Mouse (Mus musculus) forebrain, embryonic 10.5 days (tissue): ENCODE data around the gene Golph3l. TPM values are rescaled to one million over a fixed set of nuclear protein-coding genes. Genes with fewer than 3 reads are reported as not detected.
"Not testable (repeated sequence)": the region's sequence is repeated elsewhere in the genome, so short reads cannot be mapped to it uniquely, and the experiment has no call there.

Experiments
- DNase-seq: peaks from one replicate; pipeline ENCODE4 v3.0.0-alpha.2; 2017; ENCODE audit warnings: low spot score; ENCODE audit errors: extremely low spot score
- H3K27ac ChIP-seq: fragments of 300-500 bp; sonication (generic); 2 replicates; pipeline ENCODE4 v1.5.1; 2016; ENCODE audit warnings: mild to moderate bottlenecking
- H3K27me3 ChIP-seq: fragments of 300-500 bp; sonication (generic); 2 replicates; pipeline ENCODE4 v1.6.1; 2016; ENCODE audit warnings: mild to moderate bottlenecking; ENCODE audit not compliant: poor library complexity, severe bottlenecking
- H3K36me3 ChIP-seq: fragments of 300-500 bp; sonication (generic); replicated peaks from 2 replicates; pipeline ENCODE4 v1.6.1; 2016; ENCODE audit warnings: mild to moderate bottlenecking, moderate library complexity
- H3K4me1 ChIP-seq: fragments of 300-500 bp; sonication (generic); 2 replicates; pipeline ENCODE4 v1.6.1; 2016
- H3K4me3 ChIP-seq: fragments of 300-500 bp; sonication (generic); 2 replicates; pipeline ENCODE4 v1.5.1; 2016; ENCODE audit warnings: mild to moderate bottlenecking, moderate library complexity
- H3K9me3 ChIP-seq: fragments of 300-500 bp; sonication (generic); 2 replicates; pipeline ENCODE4 v1.6.1; 2016; ENCODE audit warnings: mild to moderate bottlenecking, moderate library complexity
- WGBS: fragments of 180-500 bp; shearing (Covaris S2); methylation state at CpG from one replicate; pipeline ENCODE4 v1.1.7; 2016; 5-methylcytosine and 5-hydroxymethylcytosine counted together
- polyA plus RNA-seq: library from polyadenylated mRNA; unstranded; fragments of >200 nt; fragmentation: Nextera tagmentation; extraction: Ambion mirVana; gene quantifications from 2 replicates; pipeline ENCODE4 v1.2.1, GENCODE M21; 2016

Gene Golph3l
- polyA plus RNA-seq, 1 experiment from 2014 or later, result 29.6 TPM

DNA sequence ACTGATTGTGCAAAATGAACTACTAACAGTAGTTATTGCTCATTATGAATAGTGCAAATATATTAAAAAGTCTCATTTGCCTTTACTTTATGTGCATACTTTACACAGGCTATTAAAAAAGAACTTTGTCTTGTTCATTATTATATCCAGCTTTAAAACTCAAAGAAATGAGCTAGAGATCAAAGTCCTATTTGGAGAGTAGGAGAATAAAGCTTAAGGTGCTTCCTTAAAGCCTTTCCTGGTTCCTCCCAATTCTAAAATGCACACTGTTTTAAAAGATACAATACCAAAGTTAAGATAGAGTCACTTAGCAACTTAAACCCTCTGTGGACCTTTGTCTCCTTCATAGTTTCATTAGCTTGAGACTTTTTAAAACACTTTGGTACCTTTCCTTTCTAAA, 10.0 kb downstream of the Golph3l start:
- DNase-seq, result no peak

DNA sequence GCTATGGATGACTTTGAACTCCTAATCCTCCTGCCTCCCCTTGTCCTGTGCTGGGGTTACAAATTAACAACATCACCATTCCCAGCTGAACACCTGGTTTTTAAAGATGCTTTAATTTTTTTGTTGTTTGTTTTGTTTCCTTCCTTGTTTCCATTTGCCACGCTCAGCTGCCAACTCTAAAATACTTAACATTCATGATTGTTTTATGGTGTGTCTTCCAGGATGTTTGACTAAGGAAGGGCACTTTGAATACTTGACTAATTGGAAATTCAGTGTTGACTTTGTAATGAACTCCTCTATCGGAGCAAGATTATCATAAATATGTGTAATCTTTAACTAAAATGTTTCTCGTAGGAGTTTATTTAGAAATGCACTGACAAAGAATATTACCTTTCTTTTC, 12.6 kb downstream of the Golph3l start:
- H3K27me3 ChIP-seq, result no peaks in the 10 kb centered on the region
- no peak overlapping the region for H3K4me3 ChIP-seq
- H3K4me1 ChIP-seq, result no peaks in the 10 kb centered on the region
- no peak for DNase-seq
- 95% methylated on average over 3 of the region's 3 CpGs for WGBS
- no peak overlapping the region for H3K27ac ChIP-seq
- H3K36me3 ChIP-seq, result peaks cover 38% of the 10 kb centered on the region
- H3K9me3 ChIP-seq, result no peaks in the 10 kb centered on the region

More for the DNA sequence above, 10.0 kb downstream of the Golph3l start:
- H3K27me3 ChIP-seq, result no peaks in the 10 kb centered on the region
- no peaks in the 10 kb centered on the region for H3K9me3 ChIP-seq
- H3K36me3 ChIP-seq, result peaks cover 54% of the 10 kb centered on the region
- H3K27ac ChIP-seq, result no peak overlapping the region
- H3K4me3 ChIP-seq, result no peak overlapping the region
- no peaks in the 10 kb centered on the region for H3K4me1 ChIP-seq

DNA sequence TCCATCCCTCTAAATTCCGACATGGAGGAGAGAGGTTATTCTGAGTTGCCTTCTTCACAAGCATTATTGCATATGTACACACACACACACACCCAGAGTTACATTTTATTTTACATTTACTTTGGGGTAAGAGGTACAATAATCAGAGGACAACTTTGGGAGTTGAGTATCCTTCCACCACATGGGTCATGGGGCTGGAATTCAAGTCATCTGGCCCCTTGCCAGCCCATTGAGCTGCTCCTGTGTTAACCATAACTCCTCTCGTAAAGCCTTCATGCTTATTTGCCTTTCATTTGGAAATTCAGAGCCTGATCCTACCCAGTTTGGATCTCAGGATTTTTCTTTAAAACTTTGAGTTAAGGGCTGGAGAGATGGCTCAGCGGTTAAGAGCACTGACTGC, 17.4 kb downstream of the Golph3l start:
- Histone ChIP-seq H3K36me3 (peaks cover 38% of the 10 kb centered on the region), H3K4me1 (no peaks in the 10 kb centered on the region), H3K4me3 (no peak overlapping the region), H3K27me3 (no peaks in the 10 kb centered on the region), H3K27ac (no peak overlapping the region), H3K9me3 (no peaks in the 10 kb centered on the region)
- WGBS, result 92% methylated on average over 3 of the region's 3 CpGs
- DNase-seq, result no peak

DNA sequence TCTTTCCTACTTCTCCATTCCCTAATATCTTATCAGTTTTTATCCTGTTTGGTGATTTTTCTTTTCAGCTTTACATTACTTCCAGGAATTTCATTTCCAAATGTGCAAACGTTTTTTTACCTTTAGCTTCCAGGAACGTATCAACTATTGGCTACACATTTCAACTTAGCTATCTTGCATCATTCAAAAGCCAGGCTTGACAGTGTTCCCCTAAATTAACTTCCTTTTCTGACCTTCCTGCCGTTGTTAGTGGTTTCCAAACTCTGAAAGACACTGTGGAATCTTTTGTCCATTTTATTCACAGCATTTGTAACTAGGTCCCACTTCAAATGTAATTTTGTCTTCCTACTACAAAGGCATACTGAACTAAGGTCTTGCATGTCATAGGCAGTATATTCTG, 20.5 kb downstream of the Golph3l start:
- H3K4me1 ChIP-seq, result no peaks in the 10 kb centered on the region
- no peak for DNase-seq
- no peaks in the 10 kb centered on the region for H3K9me3 ChIP-seq
- no peak overlapping the region for H3K4me3 ChIP-seq
- no peak overlapping the region for H3K27ac ChIP-seq
- peaks cover 39% of the 10 kb centered on the region for H3K36me3 ChIP-seq
- WGBS, result 78% methylated on average over 3 of the region's 3 CpGs
- H3K27me3 ChIP-seq, result no peaks in the 10 kb centered on the region

DNA sequence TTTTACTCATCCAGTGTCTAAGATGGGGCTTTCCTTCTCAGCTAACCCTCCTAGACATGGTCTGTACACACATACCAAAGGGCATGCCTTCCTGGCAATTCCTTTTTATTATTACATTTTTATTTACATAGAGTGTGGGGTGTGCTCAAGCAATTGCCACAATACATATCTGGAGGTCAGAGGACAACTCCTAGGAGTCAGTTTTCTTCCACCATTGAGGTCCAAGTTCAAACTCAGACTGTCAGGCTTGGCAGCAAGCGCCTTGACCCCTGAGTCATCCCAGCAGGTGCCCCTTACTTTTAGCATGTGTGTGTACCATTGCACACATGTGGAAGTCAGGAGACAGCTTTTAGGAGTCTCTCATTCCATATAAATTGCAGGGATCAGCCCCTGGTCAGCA, 25.3 kb downstream of the Golph3l start:
- H3K4me1 ChIP-seq, result no peaks in the 10 kb centered on the region
- H3K9me3 ChIP-seq, result no peaks in the 10 kb centered on the region
- H3K4me3 ChIP-seq, result no peak overlapping the region
- WGBS, result 95% methylated on average over 1 of the region's 1 CpGs
- no peak for DNase-seq
- peaks cover 55% of the 10 kb centered on the region for H3K36me3 ChIP-seq
- no peak overlapping the region for H3K27ac ChIP-seq
- no peaks in the 10 kb centered on the region for H3K27me3 ChIP-seq

DNA sequence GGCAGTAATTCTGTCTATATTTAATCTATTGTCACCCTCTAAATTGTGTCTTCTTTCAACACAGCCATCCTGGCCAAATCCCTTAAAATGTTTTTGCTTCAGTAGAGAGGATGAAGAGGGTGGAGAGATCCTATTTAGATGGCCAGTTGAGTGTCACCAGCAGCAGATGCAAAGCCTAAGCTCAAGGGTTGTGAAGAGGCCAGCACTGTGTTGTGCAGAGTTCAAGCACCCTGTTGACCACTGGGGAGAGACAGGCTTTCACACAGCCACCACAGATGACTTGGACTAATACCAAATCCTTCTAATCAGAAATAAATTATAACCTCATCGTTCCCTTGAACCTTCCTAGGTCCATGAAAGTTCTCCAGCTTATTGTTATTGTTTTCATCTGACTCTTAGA, 29.8 kb downstream of the Golph3l start:
- 93% methylated on average over 1 of the region's 1 CpGs for WGBS
- Histone ChIP-seq H3K4me1 (peaks cover 3% of the 10 kb centered on the region), H3K36me3 (peaks cover 55% of the 10 kb centered on the region), H3K27ac (no peak overlapping the region), H3K27me3 (no peaks in the 10 kb centered on the region), H3K9me3 (no peaks in the 10 kb centered on the region), H3K4me3 (no peak overlapping the region)
- no peak for DNase-seq

DNA sequence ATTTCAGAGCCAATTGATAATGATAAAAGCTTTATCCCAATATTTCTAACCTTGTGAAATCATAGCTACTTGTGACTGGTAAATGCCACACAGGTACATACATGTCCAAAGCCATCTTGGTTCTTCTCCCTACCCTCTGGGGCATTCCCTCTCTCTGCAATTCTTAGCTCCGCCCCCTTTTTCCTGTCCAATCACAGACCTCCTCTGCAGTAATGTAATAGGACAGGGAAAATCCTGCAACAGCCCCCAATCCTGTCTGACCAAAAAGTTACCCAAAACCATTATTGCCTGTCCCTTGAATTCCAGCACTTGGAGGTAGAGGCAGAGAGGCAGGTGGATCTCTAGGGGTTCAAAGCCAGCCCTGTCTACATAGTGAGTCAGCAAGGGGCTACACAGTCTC, 32.5 kb downstream of the Golph3l start:
- Histone ChIP-seq H3K27me3 (no peaks in the 10 kb centered on the region), H3K36me3 (peaks cover 43% of the 10 kb centered on the region), H3K9me3 (no peaks in the 10 kb centered on the region), H3K27ac (no peak overlapping the region), H3K4me3 (no peak overlapping the region), H3K4me1 (peaks cover 21% of the 10 kb centered on the region)
- no peak for DNase-seq
- 79% methylated on average over 1 of the region's 1 CpGs for WGBS

DNA sequence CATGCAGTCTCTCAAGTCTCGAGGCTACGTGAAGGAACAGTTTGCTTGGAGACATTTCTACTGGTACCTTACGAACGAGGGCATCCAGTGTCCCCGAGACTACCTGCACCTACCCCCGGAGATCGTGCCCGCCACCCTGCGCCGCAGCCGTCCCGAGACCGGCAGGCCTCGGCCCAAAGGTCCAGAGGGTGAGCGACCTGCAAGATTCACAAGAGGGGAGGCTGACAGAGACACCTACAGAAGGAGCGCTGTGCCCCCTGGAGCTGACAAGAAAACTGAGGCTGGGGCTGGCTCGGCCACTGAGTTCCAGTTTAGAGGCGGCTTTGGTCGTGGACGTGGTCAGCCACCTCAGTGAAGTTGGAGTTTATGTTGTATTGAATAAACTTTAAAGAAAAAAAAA, 33.7 kb downstream of the Golph3l start:
- H3K4me3 ChIP-seq, H3K9me3 ChIP-seq, H3K27ac ChIP-seq, DNase-seq, H3K27me3 ChIP-seq: not testable (repeated sequence)
- 94% methylated on average over 20 of the region's 20 CpGs for WGBS
- Histone ChIP-seq H3K36me3 (peaks cover 41% of the 10 kb centered on the region), H3K4me1 (peaks cover 27% of the 10 kb centered on the region)

DNA sequence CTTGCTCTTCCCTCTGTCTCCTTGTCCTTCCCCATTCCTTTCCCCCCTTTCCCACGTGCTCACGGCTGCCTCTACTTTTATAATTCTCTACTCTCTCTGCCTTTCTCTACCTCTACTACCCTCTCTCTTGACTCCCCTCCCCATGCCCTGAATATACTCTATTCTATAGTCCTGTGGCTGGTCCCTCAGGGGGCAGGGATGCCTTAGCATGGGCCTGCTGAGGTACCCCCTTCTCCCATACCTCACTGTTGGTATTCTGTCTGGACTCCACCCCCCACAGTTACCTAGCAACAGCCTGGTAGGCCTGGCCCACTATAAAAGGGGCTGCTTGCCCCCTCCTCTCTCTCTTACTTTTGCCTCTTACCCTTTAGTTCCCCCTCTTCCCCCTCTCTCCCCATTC, 34.8 kb downstream of the Golph3l start:
- Histone ChIP-seq H3K36me3 (peaks cover 41% of the 10 kb centered on the region), H3K9me3 (no peaks in the 10 kb centered on the region), H3K27me3 (no peaks in the 10 kb centered on the region), H3K27ac (peak overlapping the region; percentile 94), H3K4me3 (peak overlapping the region; percentile 73; the same call in 1 of the 2 replicates), H3K4me1 (peaks cover 27% of the 10 kb centered on the region)
- DNase-seq, result no peak
- WGBS, result 55% methylated on average over 2 of the region's 2 CpGs

DNA sequence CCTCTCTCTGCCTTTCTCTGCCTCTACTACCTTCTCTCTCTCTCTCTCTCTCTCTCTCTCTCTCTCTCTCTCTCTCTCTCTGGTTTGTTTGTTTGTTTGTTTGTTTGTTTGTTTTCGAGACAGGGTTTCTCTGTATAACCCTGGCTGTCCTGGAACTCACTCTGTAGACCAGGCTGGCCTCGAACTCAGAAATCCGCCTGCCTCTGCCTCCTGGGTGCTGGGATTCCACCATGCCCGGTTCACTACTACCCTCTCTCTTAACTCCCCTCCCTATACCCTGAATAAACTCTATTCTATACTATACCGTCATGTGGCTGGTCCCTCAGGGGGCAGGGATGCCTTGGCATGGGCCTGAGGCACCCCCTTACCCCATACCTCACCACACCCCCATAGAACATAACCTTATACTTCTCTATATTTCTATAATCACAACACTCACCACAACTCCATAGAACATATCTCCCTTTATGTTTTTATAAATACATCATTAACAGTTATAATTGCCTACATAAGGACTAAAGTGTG, 35.3 kb downstream of the Golph3l start:
- H3K4me1 ChIP-seq, result peaks cover 27% of the 10 kb centered on the region
- H3K27ac ChIP-seq, result peak overlapping the region; percentile 94
- H3K9me3 ChIP-seq, DNase-seq, H3K27me3 ChIP-seq: not testable (repeated sequence)
- peak overlapping the region; percentile 73 for H3K4me3 ChIP-seq
- WGBS, result 69% methylated on average over 5 of the region's 5 CpGs
- H3K36me3 ChIP-seq, result peaks cover 41% of the 10 kb centered on the region

DNA sequence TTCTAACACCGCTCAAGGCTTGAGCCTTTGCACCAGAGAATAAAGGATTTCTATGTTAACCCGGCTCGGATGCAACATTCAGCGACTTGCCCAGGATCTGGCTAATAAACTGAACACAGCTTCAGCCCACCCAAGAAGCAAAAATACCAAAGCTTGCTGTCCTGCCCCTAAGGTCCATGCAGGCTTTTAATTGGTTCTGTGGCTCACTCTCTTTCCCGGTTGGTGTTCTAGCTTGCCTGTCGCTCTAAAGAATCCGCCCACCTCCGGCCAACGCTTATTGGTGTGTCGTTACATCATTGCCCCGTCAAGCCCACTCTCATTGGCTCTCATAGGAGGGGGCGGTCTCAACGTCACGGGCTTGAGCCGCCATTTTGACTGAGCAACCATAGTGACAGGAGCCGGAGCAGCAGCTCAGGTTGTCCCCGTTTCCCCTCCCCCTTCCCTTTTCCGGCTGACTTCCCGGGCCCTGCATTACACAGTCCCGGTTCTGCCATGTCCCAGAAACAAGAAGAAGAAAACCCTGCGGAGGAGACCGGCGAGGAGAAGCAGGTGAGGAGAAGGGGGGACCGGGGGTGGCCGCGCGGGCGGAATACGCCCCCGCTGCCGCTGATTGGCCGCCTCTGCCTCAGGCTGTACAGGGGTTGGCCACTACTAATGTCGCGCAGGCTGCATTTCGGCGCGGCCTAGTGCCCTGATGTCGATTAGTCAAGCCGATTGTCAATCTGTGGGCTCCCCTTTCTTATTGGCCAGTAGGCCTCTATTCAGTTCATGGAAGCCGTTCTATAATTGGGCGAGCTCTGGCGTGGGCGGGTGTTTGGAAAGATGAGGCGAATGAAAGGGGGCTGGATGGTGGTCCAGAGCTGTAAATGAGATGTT, 36.1 kb downstream of the Golph3l start, which contains the start of gene Ensa:
Gene Ensa, plus strand, starts transcription at position 366 of the 876 bp plus-strand sequence.
- WGBS, result under 1% methylated on average over 44 of the region's 44 CpGs
- peak; percentile 99 for DNase-seq
- Histone ChIP-seq H3K27me3 (no peaks in the 10 kb centered on the region), H3K27ac (peak within 1 kb of the TSS; percentile 94), H3K4me3 (peak within 1 kb of the TSS; percentile 73), H3K4me1 (peaks cover 27% of the 10 kb centered on the region), H3K36me3 (peaks cover 41% of the 10 kb centered on the region), H3K9me3 (no peaks in the 10 kb centered on the region)

DNA sequence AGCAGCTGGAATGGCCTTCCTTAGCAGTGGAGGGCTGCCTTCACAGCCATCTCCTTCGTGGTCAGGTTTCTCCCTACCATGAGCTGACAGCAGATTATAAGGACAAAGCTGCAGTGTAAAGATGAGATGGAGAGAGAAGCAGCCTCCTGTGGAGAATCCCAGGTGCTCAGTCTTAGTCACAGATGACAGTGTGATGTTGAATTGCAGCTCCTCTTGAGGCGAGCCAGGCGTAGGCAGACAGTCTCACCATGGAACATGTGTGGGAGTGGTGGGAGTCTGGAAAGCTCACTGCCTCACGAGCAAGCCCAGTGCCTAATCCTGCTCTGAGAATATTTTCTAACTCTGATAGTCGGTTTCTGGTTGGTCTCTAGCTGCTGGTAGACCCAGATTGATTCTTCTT, 39.0 kb downstream of the Golph3l start:
- H3K9me3 ChIP-seq, result no peaks in the 10 kb centered on the region
- peaks cover 27% of the 10 kb centered on the region for H3K4me1 ChIP-seq
- H3K36me3 ChIP-seq, result peaks cover 62% of the 10 kb centered on the region
- no peak overlapping the region for H3K27ac ChIP-seq
- 93% methylated on average over 5 of the region's 5 CpGs for WGBS
- no peak for DNase-seq
- H3K4me3 ChIP-seq, result no peak overlapping the region
- no peaks in the 10 kb centered on the region for H3K27me3 ChIP-seq

DNA sequence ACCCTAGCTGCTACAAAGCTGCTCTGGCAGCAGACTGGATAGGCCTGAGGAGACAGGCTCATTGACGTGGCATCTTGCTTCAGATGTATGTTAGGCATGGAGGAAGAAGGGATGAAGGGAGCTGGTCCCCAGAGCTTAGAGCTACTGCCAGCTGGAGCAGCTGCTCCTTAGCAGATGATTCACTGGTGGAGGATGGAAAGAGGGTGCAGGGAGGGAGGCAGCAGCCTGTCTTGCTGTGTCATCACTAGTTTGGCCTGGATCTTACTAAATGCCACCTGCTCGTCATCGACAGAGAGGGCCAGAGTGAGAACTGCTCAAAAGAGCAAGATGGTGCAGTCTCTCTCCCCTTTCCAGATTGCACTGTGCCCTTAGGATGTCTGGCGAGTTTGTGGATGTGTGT, 41.0 kb downstream of the Golph3l start:
- no peaks in the 10 kb centered on the region for H3K27me3 ChIP-seq
- H3K9me3 ChIP-seq, result no peaks in the 10 kb centered on the region
- WGBS, result 90% methylated on average over 4 of the region's 4 CpGs
- peaks cover 14% of the 10 kb centered on the region for H3K4me1 ChIP-seq
- H3K27ac ChIP-seq, result no peak overlapping the region
- no peak overlapping the region for H3K4me3 ChIP-seq
- DNase-seq, result no peak
- H3K36me3 ChIP-seq, result peaks cover 82% of the 10 kb centered on the region
